Mouse (Mus musculus): ENCODE data around the gene Trh. TPM values are rescaled to one million over a fixed set of nuclear protein-coding genes. Genes with fewer than 3 reads are reported as not detected.

The Trh gene
- polyA plus RNA-seq, 1 experiment = not detected

GRCm38 (mm10) chr6:92241178-92241906 lies 3.1 kb downstream of the Trh start:
- TF ChIP-seq GATA1 (IDR thresholded peaks at IDR 0.05; ENCODE audit: low read length) = no peak

GRCm38 (mm10) chr6:92235036-92235435 lies 9.4 kb downstream of the Trh start:
- no peak for TF ChIP-seq GATA1 (IDR thresholded peaks at IDR 0.05; ENCODE audit: low read length)

- TF ChIP-seq GATA1 (IDR thresholded peaks at IDR 0.05; ENCODE audit: low read length) = no peak
Observed at GRCm38 (mm10) chr6:92231762-92232161, 12.7 kb downstream of the Trh start.

GRCm38 (mm10) chr6:92231356-92231755 lies 13.1 kb downstream of the Trh start:
- no peak for TF ChIP-seq GATA1 (IDR thresholded peaks at IDR 0.05; ENCODE audit: low read length)

- TF ChIP-seq GATA1 (IDR thresholded peaks at IDR 0.05; ENCODE audit: low read length) = no peak
Observed at GRCm38 (mm10) chr6:92229586-92229985, 14.9 kb downstream of the Trh start.

- no peak for TF ChIP-seq GATA1 (IDR thresholded peaks at IDR 0.05; ENCODE audit: low read length)
Observed at GRCm38 (mm10) chr6:92229103-92229502, 15.3 kb downstream of the Trh start.

- TF ChIP-seq GATA1 (IDR thresholded peaks at IDR 0.05; ENCODE audit: low read length) = no peak
Observed at GRCm38 (mm10) chr6:92224981-92225380, 19.5 kb downstream of the Trh start.

GRCm38 (mm10) chr6:92222021-92222420 lies 22.4 kb downstream of the Trh start:
- TF ChIP-seq GATA1 (IDR thresholded peaks at IDR 0.05; ENCODE audit: low read length) = no peak

GRCm38 (mm10) chr6:92221604-92222003 lies 22.8 kb downstream of the Trh start:
- TF ChIP-seq GATA1 (IDR thresholded peaks at IDR 0.05; ENCODE audit: low read length) = no peak

GRCm38 (mm10) chr6:92219445-92219844 lies 25.0 kb downstream of the Trh start:
- no peak for TF ChIP-seq GATA1 (IDR thresholded peaks at IDR 0.05; ENCODE audit: low read length)

GRCm38 (mm10) chr6:92214773-92215449 lies 29.5 kb downstream of the Trh start, which contains the start of gene Rbsn:
Gene Rbsn (minus strand): TSS chr6:92214925.
- TF ChIP-seq GATA1 (IDR thresholded peaks at IDR 0.05; ENCODE audit: low read length) = no peak

- TF ChIP-seq GATA1 (IDR thresholded peaks at IDR 0.05; ENCODE audit: low read length) = no peak
Observed at GRCm38 (mm10) chr6:92214055-92214772, 30.2 kb downstream of the Trh start.

GRCm38 (mm10) chr6:92199414-92199813 lies 45.0 kb downstream of the Trh start:
- TF ChIP-seq GATA1 (IDR thresholded peaks at IDR 0.05; ENCODE audit: low read length) = no peak

Other genes with a start within 250 kb of the Trh start
- 6.3 and 7.3 TPM in 2 replicates for gene Nr2c2, start 153.3 kb downstream of the Trh start, polyA plus RNA-seq (2012)
- 12.9 and 14.2 TPM in 2 replicates for gene Mrps25, start 60.6 kb downstream of the Trh start, polyA plus RNA-seq (2012)
- gene Rbsn, start 29.7 kb downstream of the Trh start, polyA plus RNA-seq (2012) = 7.5 and 7.8 TPM in 2 replicates